8 mouse cellular contexts compared by ENCODE assay signal in the genomic region with DNA sequence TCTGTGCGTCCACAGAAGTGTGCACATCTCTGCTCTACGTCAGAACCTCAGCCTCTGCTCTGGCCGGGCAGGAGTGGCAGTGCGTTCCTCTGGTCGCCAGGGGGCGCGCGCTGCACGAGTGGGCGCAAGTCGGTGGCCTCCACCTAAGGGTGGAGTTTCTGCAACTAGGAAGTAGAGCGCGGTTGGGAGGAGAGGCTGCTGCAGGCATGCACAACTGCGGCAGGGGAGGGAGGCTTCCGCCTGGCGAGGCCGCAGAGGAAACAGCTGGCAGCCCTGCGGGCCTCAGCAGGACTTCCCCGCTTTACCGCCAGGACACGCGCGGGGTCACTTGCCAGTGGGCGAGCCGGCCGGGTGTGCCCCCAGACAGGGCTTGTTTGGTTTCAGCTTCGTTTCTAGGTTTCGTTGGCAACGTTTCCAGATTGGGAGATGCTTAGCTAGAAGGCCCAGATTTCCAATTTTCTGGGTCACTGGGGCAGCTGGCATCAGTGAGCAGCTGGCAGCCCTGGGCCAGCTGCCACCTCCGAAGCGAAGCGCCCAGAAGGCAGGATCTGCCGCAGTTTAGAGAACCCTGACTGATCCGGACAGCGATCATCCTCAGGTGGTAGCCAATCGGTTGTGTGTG. TPM values are rescaled to one million over a fixed set of nuclear protein-coding genes. Genes with fewer than 3 reads are reported as not detected.
DNase-seq lines count a peak whose midpoint lies in the region; ATAC-seq and TF ChIP-seq lines count a peak whose summit lies in the region.

No protein-coding gene starts in this region.

- DNase-seq in 416B (ENCODE audit: low read depth), result peak; percentile 99
- DNase-seq in adrenal gland, postnatal 4 days (ENCODE audit: low spot score in 2 of 2), result peak; percentile 90 to 91
- peak; percentile 94 to 95 for DNase-seq in heart, adult 2 months
- DNase-seq in kidney, adult 8-10 months, result peak; percentile 87 to 91
- DNase-seq in midbrain, embryonic 14.5 days, result peak; percentile 90
- DNase-seq in spleen, adult 12 weeks (ENCODE audit: low spot score), result peak; percentile 85

- peak overlapping the region; percentile 73 for H3K27ac ChIP-seq in embryonic facial prominence, embryonic 13.5 days
- peak overlapping the region; percentile 78 for H3K27ac ChIP-seq in heart, adult 2 months
- H3K27ac ChIP-seq in limb, embryonic 12.5 days, result peak overlapping the region; percentile 59; the same call in 1 of the 2 replicates
- H3K27ac ChIP-seq in midbrain, embryonic 14.5 days (replicated peaks; ENCODE audit: low read depth, low read length), result peak overlapping the region; percentile 50

- no peaks in the 10 kb centered on the region for H3K79me2 ChIP-seq in heart, adult 2 months (replicated peaks; ENCODE audit: control insufficient read depth, insufficient read depth, low read length)

- intact Hi-C loops in heart, adult 2 months (cut with DNase I), result loop anchor here (2.0 to 5.0 kb wide), 4 partner anchors 28 to 204 kb away; a partner anchor contains a TSS

- peak overlapping the region; percentile 76 for H3K4me2 ChIP-seq in embryonic facial prominence, embryonic 13.5 days
- H3K4me2 ChIP-seq in limb, embryonic 12.5 days, result peak overlapping the region; percentile 84
- peak overlapping the region; percentile 62 for H3K4me2 ChIP-seq in midbrain, embryonic 14.5 days (ENCODE audit: low read length)

- H3K9me3 ChIP-seq in embryonic facial prominence, embryonic 13.5 days, result no peaks in the 10 kb centered on the region
- H3K9me3 ChIP-seq in limb, embryonic 12.5 days, result no peaks in the 10 kb centered on the region
- H3K9me3 ChIP-seq in midbrain, embryonic 14.5 days (ENCODE audit: control insufficient read depth, low read length), result no peaks in the 10 kb centered on the region

- WGBS in embryonic facial prominence, embryonic 13.5 days, result 6% methylated on average over 36 of the region's 36 CpGs
- WGBS in heart, adult 2 months, result 2% methylated on average over 36 of the region's 36 CpGs
- WGBS in limb, embryonic 12.5 days, result 9% methylated on average over 36 of the region's 36 CpGs
- WGBS in midbrain, embryonic 14.5 days, result 4% methylated on average over 36 of the region's 36 CpGs

- peak overlapping the region; percentile 58 for H3K4me3 ChIP-seq in embryonic facial prominence, embryonic 13.5 days
- peak overlapping the region; percentile 56 for H3K4me3 ChIP-seq in heart, adult 2 months
- peak overlapping the region; percentile 52 for H3K4me3 ChIP-seq in limb, embryonic 12.5 days (replicated peaks)
- H3K4me3 ChIP-seq in midbrain, embryonic 14.5 days (replicated peaks; ENCODE audit: low read depth, low read length), result peak overlapping the region; percentile 35

- TF ChIP-seq EP300 in heart, adult 2 months (IDR thresholded peaks at IDR 0.05; ENCODE audit: insufficient read depth, low read depth, low read length), result no peak; the same call in 1 of the 2 replicates

- peak; percentile 78 for ATAC-seq in embryonic facial prominence, embryonic 13.5 days (ENCODE audit: insufficient number of reproducible peaks, insufficient read depth, low FRiP score, low TSS enrichment, low read depth)
- ATAC-seq in limb, embryonic 12.5 days (ENCODE audit: insufficient number of reproducible peaks, insufficient read depth, low FRiP score, low TSS enrichment, low read depth), result peak; percentile 70
- ATAC-seq in midbrain, embryonic 14.5 days (ENCODE audit: low FRiP score, low TSS enrichment), result peak; percentile 90

- peak; percentile 39; the same call in 1 of the 2 replicates for TF ChIP-seq POLR2A in heart, adult 2 months (IDR thresholded peaks at IDR 0.05; ENCODE audit: insufficient read depth, low read depth, low read length)

- TF ChIP-seq CTCF in heart, adult 2 months (IDR thresholded peaks at IDR 0.05), result peak; percentile 100

- H3K9ac ChIP-seq in embryonic facial prominence, embryonic 13.5 days, result peak overlapping the region; percentile 76
- H3K9ac ChIP-seq in heart, adult 2 months (ENCODE audit: low read depth, low read length), result peak overlapping the region; percentile 66
- peak overlapping the region; percentile 63 for H3K9ac ChIP-seq in limb, embryonic 12.5 days (replicated peaks)
- peak overlapping the region; percentile 28; the same call in 1 of the 2 replicates for H3K9ac ChIP-seq in midbrain, embryonic 14.5 days (replicated peaks; ENCODE audit: low read length)

- no peaks in the 10 kb centered on the region for H3K27me3 ChIP-seq in embryonic facial prominence, embryonic 13.5 days
- H3K27me3 ChIP-seq in heart, adult 2 months (ENCODE audit: control insufficient read depth, insufficient read depth, low read length), result no peaks in the 10 kb centered on the region
- H3K27me3 ChIP-seq in limb, embryonic 12.5 days, result no peaks in the 10 kb centered on the region
- no peaks in the 10 kb centered on the region for H3K27me3 ChIP-seq in midbrain, embryonic 14.5 days (ENCODE audit: control insufficient read depth, insufficient read depth, low read length)

- peaks cover 52% of the 10 kb centered on the region for H3K36me3 ChIP-seq in embryonic facial prominence, embryonic 13.5 days
- H3K36me3 ChIP-seq in heart, adult 2 months (ENCODE audit: control insufficient read depth, insufficient read depth, low read length), result no peaks in the 10 kb centered on the region
- peaks cover 58% of the 10 kb centered on the region for H3K36me3 ChIP-seq in limb, embryonic 12.5 days
- 0 out of 2 replicates have a peak, but pooled peaks cover 9% of the 10 kb centered on the region for H3K36me3 ChIP-seq in midbrain, embryonic 14.5 days (ENCODE audit: control insufficient read depth, insufficient read depth, low read length)

- H3K4me1 ChIP-seq in embryonic facial prominence, embryonic 13.5 days, result peaks cover 4% of the 10 kb centered on the region; the same call in 1 of the 2 replicates
- no peaks in the 10 kb centered on the region for H3K4me1 ChIP-seq in heart, adult 2 months (ENCODE audit: control insufficient read depth, insufficient read depth, low read length)
- peaks cover 8% of the 10 kb centered on the region for H3K4me1 ChIP-seq in limb, embryonic 12.5 days (replicated peaks)
- no peaks in the 10 kb centered on the region for H3K4me1 ChIP-seq in midbrain, embryonic 14.5 days (ENCODE audit: control insufficient read depth, insufficient read depth, low read length)

RNA-seq across cellular contexts. Expression of a gene that starts 22.1 kb away (rescaled TPM):
- total RNA-seq in adrenal gland, postnatal 4 days (2021), result 10 to 100 TPM; 75.0 to 75.9 TPM
- polyA plus RNA-seq in embryonic facial prominence, embryonic 13.5 days (2015; fragmentation: Nextera tagmentation; extraction: Ambion mirVana), result 32.6 and 38.3 TPM in 2 replicates
- 10 to 100 TPM; 21.0 to 25.8 TPM for total RNA-seq in heart, adult 2 months (2021)
- 17.9 and 38.0 TPM in 2 replicates for polyA plus RNA-seq in heart, adult 2 months (2012; rRNA removed)
- polyA plus RNA-seq in limb, embryonic 12.5 days (2016; fragmentation: Nextera tagmentation; extraction: Ambion mirVana), result 24.9 and 26.1 TPM in 2 replicates
- polyA plus RNA-seq in midbrain, embryonic 14.5 days (2014; fragmentation: Nextera tagmentation; extraction: Ambion mirVana), result 13.8 and 19.2 TPM in 2 replicates

RNA-seq across cellular contexts. Expression of a gene that starts 28.7 kb away (rescaled TPM):
- total RNA-seq in adrenal gland, postnatal 4 days (2021), result 10 to 100 TPM; 59.6 to 62.7 TPM
- polyA plus RNA-seq in embryonic facial prominence, embryonic 13.5 days (2015; fragmentation: Nextera tagmentation; extraction: Ambion mirVana), result 104 and 114 TPM in 2 replicates
- 10 to 100 TPM; 11.5 to 12.6 TPM for total RNA-seq in heart, adult 2 months (2021)
- polyA plus RNA-seq in heart, adult 2 months (2012; rRNA removed), result 46.6 and 60.2 TPM in 2 replicates
- 78.6 and 80.9 TPM in 2 replicates for polyA plus RNA-seq in limb, embryonic 12.5 days (2016; fragmentation: Nextera tagmentation; extraction: Ambion mirVana)
- 4.9 and 14.4 TPM in 2 replicates for polyA plus RNA-seq in midbrain, embryonic 14.5 days (2014; fragmentation: Nextera tagmentation; extraction: Ambion mirVana)

Comparison
In these comparisons a context has a peak if more than half of its experiments do, and no peak if none do; other contexts are left out.
1. Peak in every context shown above with its lines: DNase-seq, ATAC-seq, H3K4me3 ChIP-seq and H3K27ac ChIP-seq.